Mouse (Mus musculus) thymus, postnatal 36 days (tissue): Measurements from ENCODE around the gene Hdac11.
A peak's percentile ranks its signal among the peaks of the same experiment; 100 is the strongest.
"Not testable (repeated sequence)": the region's sequence is repeated elsewhere in the genome, so short reads cannot be mapped to it uniquely, and the experiment has no call there.

Experiments used
- DNase-seq, 2 experiments: peaks; one replicate each; pipeline ENCODE4 v3.0.0; 2022; ENCODE audit warnings: mixed read lengths in 2 of 2

Hdac11 gene

GRCm38 (mm10) chr6:91156554-91157236 lies at the start of gene Hdac11:
TSS of gene Hdac11 (plus strand) at chr6:91156665.
- peak; percentile 60 to 72 for DNase-seq

DNA sequence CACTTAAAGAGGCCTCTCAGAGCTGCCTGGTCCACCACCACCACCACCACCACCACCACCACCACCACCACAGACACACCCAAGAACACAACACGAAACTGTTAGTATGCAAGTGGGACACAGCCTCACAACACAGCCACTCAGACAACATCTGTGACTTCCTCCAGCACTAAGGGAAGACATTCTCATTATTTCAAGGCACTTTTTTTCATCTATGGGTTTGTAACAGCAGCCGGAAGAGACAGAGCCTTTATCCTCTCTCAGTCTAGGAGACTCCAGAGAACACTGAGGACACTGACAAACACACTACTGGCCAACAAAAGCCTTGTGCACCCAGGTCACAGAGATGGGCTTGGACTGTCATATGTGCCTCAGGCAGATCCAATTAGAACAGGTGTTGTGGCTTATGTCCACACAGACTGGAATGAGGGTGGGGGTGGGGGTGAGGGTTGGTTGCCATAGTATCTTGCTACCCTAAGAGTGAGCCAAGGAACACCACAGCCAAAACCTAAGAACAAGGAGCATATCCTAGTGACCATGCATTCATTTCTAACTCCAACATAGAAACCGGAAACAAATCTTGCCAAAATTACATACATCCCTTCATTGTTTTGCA lies 48.1 kb upstream of the Hdac11 start:
- DNase-seq: no peak

- no peak for DNase-seq
Observed at GRCm38 (mm10) chr6:91108917-91109450, 47.5 kb upstream of the Hdac11 start.

DNA sequence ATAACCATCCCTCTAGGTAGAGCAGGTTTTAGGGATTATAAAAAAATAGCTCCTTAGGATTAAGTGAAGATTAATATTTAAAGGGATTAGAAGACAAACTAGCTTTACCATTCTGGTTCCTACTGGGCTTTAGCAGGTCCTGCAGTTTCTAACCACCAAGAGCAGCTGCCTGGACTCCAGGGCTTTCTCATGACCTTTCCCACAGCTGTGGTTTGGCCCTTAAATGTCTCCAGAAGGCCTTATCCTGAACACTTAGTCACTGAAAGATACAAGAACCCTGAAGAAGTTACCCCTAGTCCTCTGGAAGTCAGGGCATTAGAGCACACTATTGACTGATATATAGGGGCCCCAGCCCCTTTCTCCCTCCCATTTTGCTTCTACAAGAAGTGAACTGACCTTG lies 47.0 kb upstream of the Hdac11 start:
- no peak for DNase-seq

- DNase-seq: peak; percentile 44 to 48
Observed at GRCm38 (mm10) chr6:91110323-91111020, 46.0 kb upstream of the Hdac11 start.

DNA sequence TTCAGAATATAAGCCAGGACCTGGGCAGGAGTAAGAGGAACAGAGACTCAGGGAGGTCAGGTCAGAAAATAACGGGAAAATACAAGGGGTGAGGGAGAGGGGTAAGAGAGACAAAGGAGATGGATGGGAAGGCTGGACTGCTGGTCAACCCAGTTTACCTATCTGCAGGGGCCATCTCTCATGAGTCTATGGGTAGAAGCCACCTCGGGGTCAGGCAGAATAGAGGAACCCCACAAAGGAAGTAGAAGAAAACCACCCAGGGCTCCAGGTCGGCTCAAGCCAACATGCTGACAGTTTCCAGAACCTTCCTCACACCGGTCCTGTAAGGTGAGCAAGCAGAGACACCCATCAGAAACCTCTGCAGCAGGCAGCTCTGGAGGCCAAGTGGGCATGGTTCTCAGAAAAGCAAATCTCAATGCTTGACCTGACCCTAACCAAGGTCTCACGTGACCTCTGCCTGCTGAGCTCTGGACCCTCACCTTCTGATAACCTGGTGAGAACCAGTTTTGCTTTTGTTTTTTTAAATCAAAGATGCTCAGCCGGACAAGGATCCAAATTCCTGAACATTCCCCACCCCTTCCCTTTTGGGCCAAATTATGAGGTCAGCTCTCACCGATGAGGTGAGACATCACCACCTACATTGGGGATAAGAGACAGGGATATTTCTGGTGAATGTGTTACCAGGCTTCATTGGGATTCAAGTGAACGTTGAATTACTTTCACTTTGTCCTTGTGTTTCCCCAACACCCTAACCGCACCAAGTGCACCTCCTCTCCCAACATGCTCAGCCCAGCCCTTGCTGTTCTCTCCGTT lies 45.1 kb upstream of the Hdac11 start:
- DNase-seq: peak in 1 of 2 experiments; percentile 46

DNA sequence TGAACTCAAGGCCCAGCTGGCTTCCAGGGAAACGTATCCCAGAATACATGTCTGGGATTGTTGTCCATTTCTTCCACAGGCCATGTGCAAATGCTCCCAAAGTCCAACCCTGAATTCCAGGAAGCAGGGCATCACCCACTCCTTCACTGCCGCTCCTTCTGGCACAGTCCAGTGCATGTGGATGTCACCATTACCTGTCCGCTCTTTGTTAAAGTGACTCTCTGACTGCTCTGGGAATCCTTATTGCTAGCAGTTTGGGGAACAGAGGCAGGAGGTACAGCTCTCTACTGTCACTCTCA lies 44.6 kb upstream of the Hdac11 start:
- no peak for DNase-seq

- peak in 1 of 2 experiments; percentile 31 for DNase-seq
Observed at GRCm38 (mm10) chr6:91114716-91115115, 41.7 kb upstream of the Hdac11 start.

- DNase-seq: no peak
Observed at GRCm38 (mm10) chr6:91115158-91115557, 41.3 kb upstream of the Hdac11 start.

DNA sequence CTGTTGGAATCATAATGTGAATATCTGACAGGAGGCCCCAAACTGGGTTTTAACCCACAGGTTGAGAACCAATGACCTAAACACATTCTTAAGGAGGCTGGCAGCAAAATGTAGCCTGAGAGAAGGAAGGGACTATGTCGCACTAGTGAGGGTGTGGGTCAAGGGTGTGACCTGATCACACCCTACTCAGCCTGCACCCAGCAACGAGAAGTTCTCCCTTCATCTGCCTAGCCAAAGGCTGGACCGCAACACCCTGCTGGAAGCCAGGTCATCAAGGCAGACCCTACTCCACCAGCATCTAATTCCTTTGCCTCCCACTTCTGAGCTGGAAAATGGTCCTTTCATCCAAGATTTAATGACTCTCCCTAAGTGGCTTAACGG lies 40.6 kb upstream of the Hdac11 start:
- DNase-seq: no peak

GRCm38 (mm10) chr6:91116244-91117145 lies 40.0 kb upstream of the Hdac11 start, which contains the start of gene Nup210:
TSS of gene Nup210 (minus strand) at chr6:91116829.
- peak; percentile 97 for DNase-seq

- DNase-seq: no peak
Observed at GRCm38 (mm10) chr6:91117149-91117548, 39.3 kb upstream of the Hdac11 start.

DNA sequence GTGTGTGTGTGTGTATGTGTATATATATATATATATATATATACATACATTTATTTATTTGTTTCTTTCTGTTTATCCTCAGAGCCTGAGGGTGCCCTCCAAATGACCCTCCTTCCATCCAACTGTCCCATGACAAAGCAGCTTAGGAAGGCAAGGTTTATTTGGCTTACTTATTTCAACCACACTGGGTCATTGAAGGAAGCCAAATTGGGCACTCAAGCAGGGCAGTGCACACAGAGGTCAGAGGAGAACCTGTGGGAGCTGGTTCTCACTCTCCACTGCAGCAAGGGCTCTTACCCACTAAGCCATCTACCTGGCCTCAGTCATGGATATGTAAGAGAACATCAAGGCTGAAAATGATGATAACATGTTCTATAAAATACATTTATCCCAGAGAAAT lies 37.9 kb upstream of the Hdac11 start:
- DNase-seq: no peak

- DNase-seq: no peak
Observed at GRCm38 (mm10) chr6:91120206-91120605, 36.3 kb upstream of the Hdac11 start.

GRCm38 (mm10) chr6:91121089-91121488 lies 35.4 kb upstream of the Hdac11 start:
- not testable (repeated sequence) for DNase-seq

DNA sequence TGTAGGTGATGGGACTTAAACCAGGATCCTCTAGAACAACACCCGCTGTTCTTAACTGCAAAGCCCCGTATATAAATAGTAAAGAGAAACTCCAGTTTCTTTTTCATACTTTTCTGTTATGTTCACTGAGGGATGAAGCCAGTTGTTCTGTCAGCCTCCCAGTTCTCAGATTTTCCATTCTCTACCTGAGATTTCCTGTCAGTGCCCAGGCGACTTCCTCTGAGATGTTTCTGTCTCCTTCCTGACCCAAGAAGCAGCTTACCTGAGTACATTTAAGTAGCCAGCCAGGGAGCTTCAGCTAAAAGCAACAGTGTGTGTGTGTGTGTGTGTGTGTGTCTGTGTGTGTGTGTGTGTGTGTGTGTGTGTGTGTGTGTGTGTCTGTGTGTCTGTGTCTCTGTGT lies 33.0 kb upstream of the Hdac11 start:
- DNase-seq: no peak

GRCm38 (mm10) chr6:91124286-91125227 lies 31.9 kb upstream of the Hdac11 start:
- DNase-seq: no peak

- DNase-seq: no peak
Observed at GRCm38 (mm10) chr6:91125228-91125585, 31.3 kb upstream of the Hdac11 start.

- DNase-seq: peak; percentile 34 to 39
Observed at GRCm38 (mm10) chr6:91128996-91129395, 27.5 kb upstream of the Hdac11 start.

DNA sequence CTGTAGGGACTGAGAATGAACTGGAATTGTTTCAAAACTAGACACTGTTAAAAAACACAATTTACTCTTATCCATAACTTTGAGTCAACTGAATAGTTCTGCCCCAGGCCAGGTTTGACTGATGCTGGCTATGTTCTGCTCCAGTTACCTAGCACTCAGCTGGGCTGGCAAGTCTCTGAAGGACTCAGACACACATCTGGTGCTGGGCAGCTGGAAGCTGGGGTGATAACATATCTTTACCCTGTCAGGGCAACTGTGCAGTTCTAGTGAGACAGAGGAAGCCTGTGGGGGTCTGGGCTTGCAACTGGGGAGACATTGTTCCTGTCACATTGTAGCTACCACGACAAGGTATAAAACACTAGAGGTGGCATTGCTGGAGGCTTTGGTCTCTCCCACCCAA lies 25.6 kb upstream of the Hdac11 start:
- no peak for DNase-seq
